Mouse (Mus musculus): ENCODE measurements around the gene Mtmr14.

Mtmr14 gene

DNA sequence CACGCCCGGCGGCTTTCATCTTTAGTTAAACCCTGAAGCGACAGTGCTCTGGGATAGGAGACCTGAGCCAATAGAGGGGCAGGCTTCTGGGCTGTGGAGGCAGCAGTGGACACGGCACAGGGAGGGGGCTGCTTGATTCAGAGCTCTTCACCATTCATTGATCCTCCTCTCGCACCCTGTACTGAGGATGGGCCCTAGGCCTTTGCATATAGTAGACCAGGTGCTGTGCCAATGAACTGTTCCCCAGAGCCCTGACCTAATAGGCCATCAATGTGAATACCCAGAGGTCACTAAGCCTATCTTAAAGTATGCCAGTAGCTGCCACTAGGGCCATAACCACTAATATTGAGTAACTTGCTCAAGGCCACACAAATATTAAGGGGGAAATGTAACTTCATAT lies 44.0 kb downstream of the Mtmr14 start:
- DNase-seq (ENCODE audit: low spot score in 2 of 2) = no peak

DNA sequence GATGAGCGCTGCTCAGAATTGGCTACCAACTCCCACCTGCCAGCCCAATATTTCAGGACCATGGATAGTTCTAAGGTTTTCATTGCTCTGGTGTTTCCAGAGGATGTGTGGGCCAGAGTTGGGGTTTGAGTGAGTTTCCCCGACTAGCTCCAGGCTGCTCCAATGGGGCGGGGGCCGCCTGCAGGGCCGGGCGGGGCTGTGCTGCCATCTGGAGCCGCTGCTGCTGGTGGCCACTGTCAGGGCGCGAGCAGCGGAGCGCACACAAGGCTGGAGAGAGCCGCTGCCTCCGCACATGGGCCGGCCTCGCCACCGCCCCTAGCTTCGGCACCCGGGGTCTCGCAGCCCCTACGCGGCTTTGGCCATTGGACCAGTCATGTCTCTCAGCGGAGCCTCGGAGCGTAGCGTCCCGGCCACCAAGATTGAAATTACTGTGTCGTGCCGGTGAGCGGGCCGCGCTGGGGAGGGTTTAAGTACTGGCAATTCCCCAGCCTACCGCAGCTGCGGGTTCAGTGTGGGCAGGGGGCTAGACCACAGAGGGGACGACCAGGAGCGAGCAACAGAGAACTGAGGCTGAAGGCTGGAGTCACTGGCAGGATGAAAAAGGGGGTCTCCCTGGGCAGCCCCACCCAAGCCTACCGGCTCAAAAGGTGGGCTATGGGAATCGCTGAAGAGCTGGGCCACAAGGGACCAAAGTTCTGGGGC lies 44.6 kb downstream of the Mtmr14 start, which contains the start of gene Cpne9:
Cpne9 (plus strand) TSS at position 207 of the 702 bp plus-strand sequence.
- DNase-seq (ENCODE audit: low spot score in 2 of 2) = no peak

DNA sequence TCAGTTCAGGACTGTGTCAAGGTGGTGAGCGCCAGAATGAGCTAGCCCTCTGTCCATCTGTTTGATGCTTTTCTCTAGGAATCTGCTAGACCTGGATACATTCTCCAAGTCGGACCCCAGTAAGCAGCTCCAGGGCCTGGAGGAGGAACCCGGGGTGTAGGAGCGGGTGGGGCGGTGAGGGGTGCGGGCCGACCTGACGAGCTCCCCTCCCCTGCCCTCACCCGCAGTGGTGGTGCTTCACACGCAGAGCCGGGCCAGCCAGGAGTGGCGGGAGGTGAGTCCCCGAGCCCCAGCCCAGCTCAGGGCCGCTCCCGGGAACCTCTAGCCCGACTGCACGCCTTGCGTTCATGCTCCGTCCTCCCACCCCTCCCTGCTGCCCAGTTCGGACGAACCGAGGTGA lies 45.3 kb downstream of the Mtmr14 start:
- no peak for DNase-seq (ENCODE audit: low spot score in 2 of 2)

- DNase-seq (ENCODE audit: low spot score in 2 of 2) = no peak
These were observed 45.9 kb downstream of the Mtmr14 start for GRCm38 (mm10) chr6:113283500-113283899.

DNA sequence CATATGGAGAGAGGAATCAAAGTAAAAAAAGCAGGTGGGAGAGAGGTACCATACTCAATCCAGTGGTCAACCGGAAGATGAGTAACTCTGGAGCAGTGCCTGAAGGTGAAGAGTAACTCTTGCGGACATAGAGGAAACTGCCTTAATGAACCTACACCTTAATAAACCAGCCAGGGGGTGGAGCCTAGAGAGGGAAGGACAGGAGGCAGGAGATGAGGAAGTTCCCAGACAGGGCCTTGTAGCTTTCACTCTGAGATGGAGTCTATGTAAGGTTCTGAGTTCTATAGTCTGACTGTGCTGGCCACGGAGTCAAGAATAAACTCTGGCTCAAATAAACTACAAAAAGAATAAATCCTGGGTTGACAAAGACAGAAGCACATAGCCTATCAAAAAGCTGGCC lies 47.3 kb downstream of the Mtmr14 start:
- DNase-seq (ENCODE audit: low spot score in 2 of 2) = no peak

DNA sequence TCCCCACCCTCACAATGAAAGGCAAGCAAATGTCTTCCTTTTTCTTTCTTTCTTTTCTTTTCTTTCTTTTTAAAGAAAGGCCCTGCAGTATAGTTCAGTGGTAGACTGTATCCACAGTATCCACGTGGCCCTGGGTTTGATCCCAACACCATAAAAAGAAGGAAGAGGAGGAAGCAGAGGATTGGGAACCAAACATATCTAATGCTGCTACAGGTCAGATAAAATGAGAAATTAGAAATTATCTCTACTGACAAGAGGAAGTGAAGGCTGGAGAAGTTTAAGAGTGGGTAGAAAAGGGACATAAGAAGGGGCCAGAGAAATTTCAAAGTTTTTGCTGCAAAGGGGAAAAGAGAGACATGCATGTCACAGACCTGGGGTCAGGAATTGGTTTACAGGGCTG lies 48.7 kb downstream of the Mtmr14 start:
- DNase-seq (ENCODE audit: low spot score in 2 of 2) = no peak

- DNase-seq (ENCODE audit: low spot score in 2 of 2) = no peak
These were observed 49.6 kb downstream of the Mtmr14 start for GRCm38 (mm10) chr6:113287236-113287635.

GRCm38 (mm10) chr6:113289346-113289745 lies 51.7 kb downstream of the Mtmr14 start:
- DNase-seq (ENCODE audit: low spot score in 2 of 2) = no peak

- no peak for DNase-seq (ENCODE audit: low spot score in 2 of 2)
These were observed 52.7 kb downstream of the Mtmr14 start for GRCm38 (mm10) chr6:113290346-113290745.

- no peak for DNase-seq (ENCODE audit: low spot score in 2 of 2)
These were observed 55.3 kb downstream of the Mtmr14 start for GRCm38 (mm10) chr6:113292938-113293337.

- no peak for DNase-seq (ENCODE audit: low spot score in 2 of 2)
These were observed 58.4 kb downstream of the Mtmr14 start for GRCm38 (mm10) chr6:113296046-113296445.

- no peak for DNase-seq (ENCODE audit: low spot score in 2 of 2)
These were observed 59.0 kb downstream of the Mtmr14 start for GRCm38 (mm10) chr6:113296639-113297038.

GRCm38 (mm10) chr6:113301350-113301749 lies 63.7 kb downstream of the Mtmr14 start:
- no peak for DNase-seq (ENCODE audit: low spot score in 2 of 2)

GRCm38 (mm10) chr6:113302258-113302657 lies 64.6 kb downstream of the Mtmr14 start:
- DNase-seq (ENCODE audit: low spot score in 2 of 2) = peak; percentile 36 to 41

GRCm38 (mm10) chr6:113306322-113306985 lies 68.8 kb downstream of the Mtmr14 start:
- peak; percentile 100 for DNase-seq (ENCODE audit: low spot score in 2 of 2)

GRCm38 (mm10) chr6:113306986-113307349 lies 69.3 kb downstream of the Mtmr14 start, which contains the start of gene Brpf1:
Gene Brpf1, plus strand, starts transcription at chr6:113307137.
- no peak for DNase-seq (ENCODE audit: low spot score in 2 of 2)

DNA sequence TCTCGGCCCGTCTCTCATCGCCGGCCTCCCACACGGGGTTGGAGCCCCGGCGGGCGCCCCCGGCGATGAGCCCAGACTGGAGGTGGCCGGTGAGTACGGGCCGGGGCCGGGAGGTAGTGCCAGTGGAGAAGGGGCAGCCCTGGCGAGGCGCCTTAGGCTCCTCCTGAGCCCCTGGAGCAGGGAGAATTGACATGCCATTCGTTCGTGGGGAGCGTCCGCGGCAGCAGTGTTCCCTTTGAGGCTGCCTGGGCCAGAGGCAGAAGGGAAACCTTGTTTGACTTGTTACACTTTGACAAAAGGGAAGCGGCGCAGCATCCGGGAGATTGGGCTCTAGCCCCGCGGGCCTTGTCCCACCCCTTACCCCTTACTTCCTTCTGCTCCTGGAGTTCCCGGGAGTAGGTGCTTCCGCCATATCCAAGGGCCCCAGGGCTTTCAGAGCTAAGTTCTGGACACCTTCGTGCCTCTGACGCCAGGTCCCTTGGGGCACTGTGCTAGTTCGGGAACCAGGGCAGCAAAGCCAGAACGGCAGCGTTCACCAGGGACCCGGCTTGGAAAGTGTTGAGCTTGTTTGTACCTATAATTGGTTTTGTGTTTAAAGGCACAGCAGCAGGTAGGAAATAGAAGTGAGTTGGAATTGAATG lies 70.0 kb downstream of the Mtmr14 start:
- peak; percentile 35 to 38 for DNase-seq (ENCODE audit: low spot score in 2 of 2)

- DNase-seq (ENCODE audit: low spot score in 2 of 2) = peak; percentile 13 to 39
These were observed 70.5 kb downstream of the Mtmr14 start for GRCm38 (mm10) chr6:113308141-113308540.

GRCm38 (mm10) chr6:113315972-113316371 lies 78.3 kb downstream of the Mtmr14 start:
- DNase-seq (ENCODE audit: low spot score in 2 of 2) = no peak

DNA sequence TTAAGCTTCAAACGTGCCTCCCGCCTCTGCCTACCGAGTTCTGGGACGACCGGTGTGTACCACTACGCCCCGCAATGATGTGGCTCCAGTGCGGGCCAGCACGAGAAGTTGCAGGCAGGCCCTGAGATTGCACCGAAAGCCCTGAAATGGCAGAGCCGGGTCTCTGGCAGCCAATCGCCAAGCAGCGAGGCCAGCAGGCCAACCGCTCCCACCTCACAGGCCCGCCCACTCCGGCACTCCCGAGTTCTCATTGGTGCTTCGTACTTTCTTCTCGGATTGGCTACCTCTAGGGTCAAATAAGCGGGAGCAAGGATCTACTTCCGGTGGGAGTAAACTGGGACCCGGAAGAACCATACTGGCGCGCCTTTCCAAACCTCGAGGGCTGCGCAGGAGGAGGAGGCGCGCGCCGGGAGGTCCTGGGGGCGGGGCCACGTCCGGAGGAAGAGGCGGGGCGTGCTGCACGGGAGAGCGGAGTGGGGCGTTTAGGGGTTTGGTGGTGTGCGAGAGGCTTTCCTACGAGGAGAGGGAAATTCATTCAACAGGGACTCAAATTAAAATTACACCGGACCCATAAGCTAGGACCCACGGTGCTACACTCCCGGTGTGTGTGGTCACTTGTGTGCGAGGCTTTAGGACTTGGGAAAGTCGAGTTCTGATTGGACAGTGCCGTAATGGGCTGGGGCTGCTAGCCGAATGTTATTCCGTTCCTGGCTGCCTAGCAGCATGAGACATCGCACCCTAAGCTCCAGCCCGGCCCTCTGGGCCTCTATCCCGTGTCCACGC lies 89.1 kb downstream of the Mtmr14 start, which contains the start of gene Ogg1:
Ogg1 (plus strand) TSS at position 440 of the 783 bp plus-strand sequence.
- DNase-seq (ENCODE audit: low spot score in 2 of 2) = peak; percentile 97

GRCm38 (mm10) chr6:113329396-113329795 lies 91.8 kb downstream of the Mtmr14 start:
- DNase-seq (ENCODE audit: low spot score in 2 of 2) = no peak

- peak; percentile 55 to 63 for DNase-seq (ENCODE audit: low spot score in 2 of 2)
These were observed 92.9 kb downstream of the Mtmr14 start for GRCm38 (mm10) chr6:113330547-113330946.

All from natural killer cell, adult 2 months (primary cell).